ENCODE assay signal across 15 mouse cellular contexts in genomic region chr5:108691152-108691551, GRCm38 (mm10). TPM values are rescaled to one million over a fixed set of nuclear protein-coding genes. Genes with fewer than 3 reads are reported as not detected.
DNase-seq lines count a peak whose midpoint lies in the region; ATAC-seq and TF ChIP-seq lines count a peak whose summit lies in the region.
"Had no signal": no experiment of that assay in that cellular context is flagged by ENCODE, and none has a peak within 500 bp of the region (broad histone marks: within the 10 kb centered on the region; RNA-seq: fewer than 3 reads in every experiment).

No protein-coding gene starts in this region.

- DNase-seq in CD4-positive, CD25-positive, alpha-beta regulatory T cell, adult 2 months (ENCODE audit: low read depth, low spot score), result peak; percentile 60
- DNase-seq in limb, embryonic 10.5 days (ENCODE audit: low spot score), result no peak
- DNase-seq in 416B (ENCODE audit: low read depth), result peak; percentile 52
- no peak for DNase-seq in limb, embryonic 14.5 days (ENCODE audit: low spot score)
- no peak for DNase-seq in cerebellum, postnatal 36 days
- DNase-seq in retina, postnatal 1 day, result no peak
- DNase-seq: cerebellum, adult 11 months; heart, adult 18-20 months; heart, postnatal 14 days had no signal

- H3K9me3 ChIP-seq in limb, embryonic 13.5 days, result no peaks in the 10 kb centered on the region
- no peaks in the 10 kb centered on the region for H3K9me3 ChIP-seq in limb, embryonic 10.5 days (replicated peaks)
- no peaks in the 10 kb centered on the region for H3K9me3 ChIP-seq in limb, embryonic 14.5 days (ENCODE audit: control insufficient read depth, low read length)
- H3K9me3 ChIP-seq: forebrain, embryonic 12.5 days; liver, embryonic 15.5 days had no signal

- no peak for ATAC-seq in CD4-positive, CD25-positive, alpha-beta regulatory T cell, adult 4 months
- no peak for ATAC-seq in limb, embryonic 13.5 days (ENCODE audit: low FRiP score, low read depth)
- no peak for ATAC-seq in limb, embryonic 14.5 days (ENCODE audit: low FRiP score, low read depth)
- ATAC-seq: activated CD4-positive, CD25-positive, alpha-beta regulatory T cell, adult 4 months had no signal

- H3K27me3 ChIP-seq in limb, embryonic 13.5 days, result no peaks in the 10 kb centered on the region
- peaks cover 18% of the 10 kb centered on the region for H3K27me3 ChIP-seq in limb, embryonic 10.5 days (ENCODE audit: low read depth, poor library complexity, severe bottlenecking)
- no peaks in the 10 kb centered on the region for H3K27me3 ChIP-seq in limb, embryonic 14.5 days (ENCODE audit: control insufficient read depth, insufficient read depth, low read length)
- H3K27me3 ChIP-seq: liver, embryonic 15.5 days had no signal

- no peak overlapping the region for H3K27ac ChIP-seq in limb, embryonic 13.5 days
- no peak overlapping the region for H3K27ac ChIP-seq in limb, embryonic 10.5 days
- no peak overlapping the region for H3K27ac ChIP-seq in limb, embryonic 14.5 days (replicated peaks; ENCODE audit: low read depth, low read length)
- H3K27ac ChIP-seq: forebrain, embryonic 12.5 days; liver, embryonic 15.5 days had no signal

- peak overlapping the region; percentile 82; the same call in 1 of the 2 replicates for H3K4me2 ChIP-seq in limb, embryonic 13.5 days (replicated peaks)
- 0 out of 2 replicates have a peak overlapping the region, but pooled peaks have one; percentile 68 for H3K4me2 ChIP-seq in limb, embryonic 14.5 days (replicated peaks; ENCODE audit: low read depth, low read length, severe bottlenecking)
- H3K4me2 ChIP-seq: forebrain, embryonic 12.5 days had no signal

- no peak overlapping the region for H3K9ac ChIP-seq in limb, embryonic 13.5 days
- no peak overlapping the region for H3K9ac ChIP-seq in limb, embryonic 14.5 days (ENCODE audit: low read depth, low read length, severe bottlenecking)
- H3K9ac ChIP-seq: forebrain, embryonic 12.5 days had no signal

- TF ChIP-seq POLR2A in limb, embryonic 14.5 days (IDR thresholded peaks at IDR 0.05; ENCODE audit: borderline replicate concordance, extremely low read depth, insufficient read depth, insufficient read length), result no peak

- H3K4me3 ChIP-seq in limb, embryonic 13.5 days, result no peak overlapping the region
- no peak overlapping the region for H3K4me3 ChIP-seq in limb, embryonic 10.5 days
- H3K4me3 ChIP-seq in limb, embryonic 14.5 days (replicated peaks; ENCODE audit: low read length), result no peak overlapping the region
- H3K4me3 ChIP-seq: forebrain, embryonic 12.5 days had no signal

- 72% methylated on average over 4 of the region's 4 CpGs for WGBS in limb, embryonic 13.5 days
- WGBS in limb, embryonic 10.5 days, result 72% methylated on average over 4 of the region's 4 CpGs
- WGBS in limb, embryonic 14.5 days, result 76% methylated on average over 4 of the region's 4 CpGs

- H3K36me3 ChIP-seq in limb, embryonic 13.5 days, result peaks cover 19% of the 10 kb centered on the region
- peaks cover 8% of the 10 kb centered on the region for H3K36me3 ChIP-seq in limb, embryonic 10.5 days
- H3K36me3 ChIP-seq in limb, embryonic 14.5 days (ENCODE audit: control insufficient read depth, insufficient read depth, low read length), result no peaks in the 10 kb centered on the region; the same call in 1 of the 2 replicates
- H3K36me3 ChIP-seq: forebrain, embryonic 12.5 days; liver, embryonic 15.5 days had no signal

- H3K4me1 ChIP-seq in limb, embryonic 13.5 days, result peaks cover 33% of the 10 kb centered on the region
- peaks cover 36% of the 10 kb centered on the region for H3K4me1 ChIP-seq in limb, embryonic 10.5 days
- H3K4me1 ChIP-seq in limb, embryonic 14.5 days (ENCODE audit: control insufficient read depth, insufficient read depth, low read length), result peaks cover 27% of the 10 kb centered on the region

RNA-seq across cellular contexts. Expression of gene Fgfrl1, which starts 1.0 kb away (rescaled TPM):
- polyA plus RNA-seq in CD4-positive, CD25-positive, alpha-beta regulatory T cell, adult 4 months (2017; shearing (Covaris generic)), result under 1 TPM in 1 of 2 experiments, not detected in 1; 0.67 TPM
- polyA plus RNA-seq in limb, embryonic 13.5 days (2015; fragmentation: Nextera tagmentation; extraction: Ambion mirVana), result 44.8 and 52.4 TPM in 2 replicates
- 35.9 and 43.1 TPM in 2 replicates for polyA plus RNA-seq in limb, embryonic 10.5 days (2016; fragmentation: Nextera tagmentation; extraction: Ambion mirVana)
- 119 and 158 TPM in 2 replicates for polyA plus RNA-seq in limb, embryonic 14.5 days (2012; rRNA removed)
- 46.5 and 51.8 TPM in 2 replicates for polyA plus RNA-seq in limb, embryonic 14.5 days (2014; fragmentation: Nextera tagmentation; extraction: Ambion mirVana)
- polyA plus RNA-seq: activated CD4-positive, CD25-positive, alpha-beta regulatory T cell, adult 4 months had no signal

RNA-seq across cellular contexts. Expression of gene Slc26a1, which starts 15.8 kb away (rescaled TPM):
- under 1 TPM; 0.16 to 0.20 TPM for polyA plus RNA-seq in CD4-positive, CD25-positive, alpha-beta regulatory T cell, adult 4 months (2017; shearing (Covaris generic))
- 1.5 and 1.8 TPM in 2 replicates for polyA plus RNA-seq in limb, embryonic 13.5 days (2015; fragmentation: Nextera tagmentation; extraction: Ambion mirVana)
- 0.43 and 0.61 TPM in 2 replicates for polyA plus RNA-seq in limb, embryonic 10.5 days (2016; fragmentation: Nextera tagmentation; extraction: Ambion mirVana)
- 1.3 and 2.6 TPM in 2 replicates for polyA plus RNA-seq in limb, embryonic 14.5 days (2012; rRNA removed)
- polyA plus RNA-seq in limb, embryonic 14.5 days (2014; fragmentation: Nextera tagmentation; extraction: Ambion mirVana), result 1.1 and 1.4 TPM in 2 replicates
- polyA plus RNA-seq: large intestine, adult 2 months had no signal

RNA-seq across cellular contexts. Expression of gene Dgkq, which starts 21.7 kb away (rescaled TPM):
- polyA plus RNA-seq in CD4-positive, CD25-positive, alpha-beta regulatory T cell, adult 4 months (2017; shearing (Covaris generic)), result 1 to 10 TPM; 5.2 to 7.0 TPM
- 15.9 and 16.8 TPM in 2 replicates for polyA plus RNA-seq in limb, embryonic 13.5 days (2015; fragmentation: Nextera tagmentation; extraction: Ambion mirVana)
- 10.6 and 13.4 TPM in 2 replicates for polyA plus RNA-seq in limb, embryonic 10.5 days (2016; fragmentation: Nextera tagmentation; extraction: Ambion mirVana)
- polyA plus RNA-seq in limb, embryonic 14.5 days (2012; rRNA removed), result 35.3 and 40.5 TPM in 2 replicates
- 12.5 and 13.3 TPM in 2 replicates for polyA plus RNA-seq in limb, embryonic 14.5 days (2014; fragmentation: Nextera tagmentation; extraction: Ambion mirVana)

RNA-seq across cellular contexts. Expression of gene Idua, which starts 31.0 kb away (rescaled TPM):
- 10 to 100 TPM; 22.1 to 56.4 TPM for polyA plus RNA-seq in CD4-positive, CD25-positive, alpha-beta regulatory T cell, adult 4 months (2017; shearing (Covaris generic))
- 16.2 and 18.2 TPM in 2 replicates for polyA plus RNA-seq in limb, embryonic 13.5 days (2015; fragmentation: Nextera tagmentation; extraction: Ambion mirVana)
- 9.6 and 11.8 TPM in 2 replicates for polyA plus RNA-seq in limb, embryonic 10.5 days (2016; fragmentation: Nextera tagmentation; extraction: Ambion mirVana)
- polyA plus RNA-seq in limb, embryonic 14.5 days (2012; rRNA removed), result 21.4 and 26.8 TPM in 2 replicates
- polyA plus RNA-seq in limb, embryonic 14.5 days (2014; fragmentation: Nextera tagmentation; extraction: Ambion mirVana), result 15.6 and 17.1 TPM in 2 replicates

Comparison
In these comparisons a context has a peak if more than half of its experiments do, and no peak if none do; other contexts are left out.
1. DNase-seq: peak in CD4-positive, CD25-positive, alpha-beta regulatory T cell, adult 2 months (single experiment) and 416B (single experiment); none in limb, embryonic 10.5 days (single experiment), limb, embryonic 14.5 days (single experiment), cerebellum, postnatal 36 days (0 of 2) and retina, postnatal 1 day (single experiment).
2. RNA of gene Fgfrl1, which starts 1.0 kb away (polyA plus RNA-seq): 46.5 to 158 TPM in limb, embryonic 14.5 days, 44.8 to 52.4 TPM in limb, embryonic 13.5 days and 35.9 to 43.1 TPM in limb, embryonic 10.5 days; 0.67 TPM in CD4-positive, CD25-positive, alpha-beta regulatory T cell, adult 4 months; every median in the first group is over 10 times any median in the second.